Mouse (Mus musculus): ENCODE data around the gene Nupl1.

- no peak for TF ChIP-seq CTCF (IDR thresholded peaks at IDR 0.05; ENCODE audit: low read depth, low read length)
- no peak for TF ChIP-seq TAL1 (conservative IDR thresholded peaks at IDR 0.05; ENCODE audit: low read depth, low read length)
- no peak for TF ChIP-seq GATA1 (IDR thresholded peaks at IDR 0.05; ENCODE audit: borderline replicate concordance, low read length)
- TF ChIP-seq POLR2AphosphoS5 (IDR thresholded peaks at IDR 0.05; ENCODE audit: insufficient replicate concordance, low read depth, low read length) = no peak
- TF ChIP-seq GATA2 (IDR thresholded peaks at IDR 0.05; ENCODE audit: borderline replicate concordance, low read depth, low read length) = no peak
Observed at GRCm38 (mm10) chr14:60216125-60216524, 35.1 kb downstream of the Nupl1 start.
